Mouse (Mus musculus) cerebellum, adult 2 months (tissue): ENCODE measurements around the gene Cdk6. TPM values are rescaled to one million over a fixed set of nuclear protein-coding genes. Genes with fewer than 3 reads are reported as not detected.
"Not testable (repeated sequence)": the region's sequence is repeated elsewhere in the genome, so short reads cannot be mapped to it uniquely, and the experiment has no call there.

ENCODE experiments used
- DNase-seq, 2 experiments: peaks; one replicate each; pipeline ENCODE4 v3.0.0; 2021
- H3K27ac ChIP-seq: fragments of 200-500 bp; 2 replicates; pipeline ENCODE4 v1.5.1; 2012; ENCODE audit warnings: low read length, control low read depth, inconsistent platforms; ENCODE audit not compliant: insufficient read depth
- H3K27me3 ChIP-seq: fragments of 200-500 bp; 2 replicates; pipeline ENCODE4 v1.6.1; 2012; ENCODE audit warnings: inconsistent platforms, mild to moderate bottlenecking, low read length, moderate library complexity; ENCODE audit not compliant: control insufficient read depth, insufficient read depth
- H3K4me1 ChIP-seq: fragments of 200-500 bp; 2 replicates; pipeline ENCODE4 v1.6.1; 2011; ENCODE audit warnings: low read length; ENCODE audit not compliant: control insufficient read depth, insufficient read depth
- H3K4me3 ChIP-seq: fragments of 200-500 bp; replicated peaks from 2 replicates; pipeline ENCODE3; 2011; ENCODE audit warnings: mild to moderate bottlenecking, low read depth, low read length, control low read depth; ENCODE audit not compliant: insufficient read depth
- CTCF ChIP-seq: fragments of 200-500 bp; IDR thresholded peaks from 2 replicates; pipeline ENCODE4 v1.5.1; 2011; ENCODE audit warnings: low read depth, mild to moderate bottlenecking, control low read depth, low read length, moderate library complexity, borderline replicate concordance; ENCODE audit not compliant: insufficient read depth
- POLR2A ChIP-seq: fragments of 200-500 bp; IDR thresholded peaks from 2 replicates; pipeline ENCODE4 v1.6.1; 2011; ENCODE audit warnings: low read length, control low read depth, borderline replicate concordance; ENCODE audit not compliant: insufficient read depth
- WGBS: fragments of 180-500 bp; shearing (Covaris S2); methylation state at CpG from one replicate; pipeline ENCODE4 v1.1.7; 2018; 5-methylcytosine and 5-hydroxymethylcytosine counted together
- polyA plus RNA-seq: library from polyadenylated mRNA; depleted of rRNA; stranded (reverse); fragments of >200 nt; gene quantifications from 2 replicates; pipeline ENCODE4 v1.2.3, GENCODE M21; 2012; rRNA removed

Gene Cdk6
- 0.39 and 0.51 TPM in 2 replicates for polyA plus RNA-seq

DNA sequence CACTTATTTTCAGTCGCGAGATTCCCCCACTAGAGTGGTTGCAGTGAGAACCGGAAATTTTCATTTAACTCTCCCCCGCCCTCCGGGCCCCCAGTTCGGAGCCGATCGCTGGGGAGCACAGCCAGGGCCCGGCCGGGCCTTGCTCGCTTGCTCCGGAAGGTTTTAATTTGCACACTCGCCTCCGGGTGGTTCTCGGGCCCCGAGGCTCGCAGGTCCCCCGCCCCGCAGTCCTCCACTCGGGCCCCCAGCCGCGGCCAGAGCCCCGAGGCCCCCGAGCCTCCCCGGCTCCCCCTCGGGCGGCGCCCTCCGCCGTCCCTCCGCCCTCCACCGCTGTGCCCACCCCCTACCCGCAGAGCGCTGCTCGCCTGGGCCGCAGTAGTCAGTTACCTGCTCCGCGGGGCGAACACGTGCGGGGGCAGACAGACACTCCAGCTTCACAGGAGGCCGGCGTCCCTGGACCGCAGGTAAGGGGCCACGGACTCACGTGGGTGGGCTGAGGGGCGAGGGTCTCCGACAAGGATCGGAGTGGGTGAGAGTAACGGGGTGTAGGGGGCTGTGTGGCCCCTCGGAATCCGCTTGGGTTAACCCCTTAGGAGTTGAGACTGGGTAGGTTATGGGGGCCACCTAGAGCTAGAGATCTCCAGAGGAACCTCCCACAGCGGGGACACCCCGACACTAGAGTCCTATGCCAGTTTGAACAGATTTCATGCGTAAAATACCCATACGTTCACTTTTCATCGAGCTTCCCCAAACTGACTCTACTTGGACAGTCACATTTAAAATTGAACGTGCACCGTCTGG is at the start of gene Cdk6:
Gene Cdk6 (plus strand): TSS at position 375 of the 801 bp plus-strand sequence.
- H3K4me1 ChIP-seq = no peaks in the 10 kb centered on the region
- DNase-seq = peak; percentile 7 to 12
- TF ChIP-seq CTCF (no peak), POLR2A (no peak)
- H3K27me3 ChIP-seq = peaks cover 6% of the 10 kb centered on the region; the same call in 1 of the 2 replicates
- WGBS = under 1% methylated on average over 59 of the region's 59 CpGs
- H3K4me3 ChIP-seq = peak within 1 kb of the TSS; percentile 42
- no peak within 1 kb of the TSS for H3K27ac ChIP-seq

DNA sequence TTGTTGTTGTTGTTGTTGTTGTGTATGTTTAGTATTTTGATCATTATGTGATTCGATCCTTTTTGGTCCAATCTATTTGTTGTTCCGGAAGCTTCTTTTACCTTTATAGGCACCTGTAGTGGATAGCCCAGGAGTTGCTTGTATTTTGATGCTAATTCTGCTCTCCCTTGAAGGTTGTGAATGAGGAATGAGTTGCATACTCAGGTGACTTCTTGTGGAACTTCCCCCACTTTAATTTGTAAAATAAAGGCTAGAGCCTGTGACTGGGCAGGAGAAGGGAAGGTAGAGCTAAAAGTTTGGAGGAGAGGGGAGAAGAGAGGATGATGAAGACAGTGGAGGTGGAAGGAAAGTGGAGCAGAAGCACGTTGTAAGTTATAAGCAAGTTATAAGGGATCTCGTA is 47.6 kb upstream of the Cdk6 start:
- no peak overlapping the region for H3K27ac ChIP-seq
- DNase-seq = no peak
- H3K4me3 ChIP-seq = no peak overlapping the region
- WGBS = 86% methylated on average over 4 of the region's 4 CpGs
- TF ChIP-seq POLR2A = no peak
- no peak for TF ChIP-seq CTCF
- no peaks in the 10 kb centered on the region for H3K27me3 ChIP-seq
- H3K4me1 ChIP-seq = no peaks in the 10 kb centered on the region

DNA sequence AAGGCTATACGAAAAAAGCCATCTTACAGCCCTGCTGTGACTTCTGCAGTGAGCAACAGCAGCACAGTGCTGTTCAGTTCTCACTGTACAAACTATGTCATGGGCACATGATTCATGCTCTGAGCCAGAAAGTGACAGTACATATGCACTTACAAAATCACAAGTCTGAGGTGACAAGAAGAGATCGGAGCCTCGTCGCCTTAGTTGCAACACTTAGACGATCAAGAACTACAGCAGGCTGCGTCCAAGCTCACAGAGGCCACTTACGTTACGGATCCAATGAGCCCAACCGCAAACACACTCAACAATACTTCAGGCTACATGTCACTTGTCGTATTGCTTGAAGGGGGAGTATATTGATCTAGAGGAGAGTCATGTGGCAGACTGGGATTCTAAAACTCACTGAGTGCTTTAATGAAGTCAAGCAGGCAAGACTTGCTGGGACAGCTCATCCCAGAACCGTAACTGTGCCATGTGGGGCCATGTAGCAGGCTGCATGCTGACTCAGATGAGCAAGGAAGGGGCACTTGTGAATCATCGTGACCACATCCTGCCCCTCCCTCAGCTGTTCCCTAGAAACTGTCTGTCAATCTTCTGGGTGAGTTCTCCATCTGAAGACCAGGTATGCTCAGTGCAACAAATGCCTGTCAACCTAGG is 40.4 kb upstream of the Cdk6 start:
- TF ChIP-seq CTCF (no peak), POLR2A (no peak)
- no peak for DNase-seq
- H3K4me3 ChIP-seq = no peak overlapping the region
- no peaks in the 10 kb centered on the region for H3K4me1 ChIP-seq
- no peak overlapping the region for H3K27ac ChIP-seq
- 84% methylated on average over 12 of the region's 12 CpGs for whole genome bisulfite sequencing
- H3K27me3 ChIP-seq = no peaks in the 10 kb centered on the region

DNA sequence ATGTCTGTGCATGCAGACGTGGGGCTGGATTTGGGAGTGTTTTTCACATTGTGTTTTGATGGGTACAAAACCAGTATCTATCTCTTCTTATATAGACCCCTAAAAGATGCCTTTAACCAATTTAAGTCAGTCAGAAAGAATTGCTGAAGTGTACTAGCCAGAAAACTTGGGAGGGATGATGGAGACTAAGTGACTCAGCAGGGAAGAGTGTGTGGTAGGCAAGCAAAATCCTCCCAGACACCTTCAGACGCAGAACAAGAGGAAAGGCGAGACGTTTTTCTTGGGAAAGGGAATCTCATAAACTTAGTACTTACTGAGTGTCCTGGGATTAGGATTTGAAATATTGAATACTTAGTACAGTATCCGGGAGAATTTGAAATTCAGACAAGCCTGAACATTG is 39.8 kb upstream of the Cdk6 start:
- no peak for DNase-seq
- WGBS = 70% methylated on average over 5 of the region's 5 CpGs
- Histone ChIP-seq H3K4me1 (no peaks in the 10 kb centered on the region), H3K27me3 (no peaks in the 10 kb centered on the region), H3K27ac (no peak overlapping the region), H3K4me3 (no peak overlapping the region)
- TF ChIP-seq CTCF (no peak), POLR2A (no peak)

DNA sequence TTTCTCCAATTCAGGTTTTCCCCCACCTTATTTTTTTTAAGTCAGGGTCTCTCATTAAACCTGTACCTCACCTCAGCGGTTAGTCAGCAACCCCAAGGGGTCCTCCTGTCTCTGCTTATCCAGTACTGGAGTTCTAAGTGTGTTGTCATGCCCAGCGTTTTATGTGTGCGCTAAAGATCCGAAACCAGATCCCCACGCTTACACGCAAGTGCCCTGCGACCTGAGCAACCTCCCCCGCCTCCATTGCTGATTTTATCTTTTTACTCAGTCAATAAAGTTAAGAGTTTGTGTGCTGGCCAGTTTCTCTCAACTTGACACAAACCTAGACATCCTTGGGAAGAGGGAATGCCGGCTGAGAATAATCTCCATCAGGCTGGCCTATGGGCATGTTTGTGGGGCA is 37.4 kb upstream of the Cdk6 start:
- TF ChIP-seq POLR2A = no peak
- TF ChIP-seq CTCF = no peak
- no peak for DNase-seq
- Histone ChIP-seq H3K27me3 (no peaks in the 10 kb centered on the region), H3K4me3 (no peak overlapping the region), H3K27ac (no peak overlapping the region), H3K4me1 (no peaks in the 10 kb centered on the region)
- WGBS = 94% methylated on average over 9 of the region's 9 CpGs

DNA sequence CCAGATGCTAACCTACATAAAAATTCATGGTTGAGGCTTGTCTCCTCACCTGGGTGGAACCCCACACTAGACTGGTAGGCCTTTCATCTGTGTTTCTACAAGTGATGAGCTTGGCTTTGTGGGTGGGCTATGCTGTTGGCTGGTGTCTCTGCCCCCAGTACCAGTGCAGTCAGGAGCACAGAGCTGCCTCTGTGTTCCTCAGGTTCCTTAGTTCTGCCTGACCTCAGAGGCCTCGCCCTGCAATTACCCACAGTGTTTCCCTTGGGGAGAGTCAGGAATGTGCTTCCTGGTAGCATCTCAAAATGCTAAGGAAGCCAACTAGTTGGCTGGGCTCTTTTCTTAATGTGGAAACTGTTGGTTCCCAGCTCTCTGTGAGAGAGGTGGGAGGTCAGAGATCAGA is 35.1 kb upstream of the Cdk6 start:
- no peak overlapping the region for H3K27ac ChIP-seq
- no peak for DNase-seq
- H3K4me1 ChIP-seq = no peaks in the 10 kb centered on the region
- 80% methylated on average over 1 of the region's 1 CpGs for WGBS
- H3K27me3 ChIP-seq = no peaks in the 10 kb centered on the region
- no peak for TF ChIP-seq POLR2A
- TF ChIP-seq CTCF = no peak
- H3K4me3 ChIP-seq = no peak overlapping the region

DNA sequence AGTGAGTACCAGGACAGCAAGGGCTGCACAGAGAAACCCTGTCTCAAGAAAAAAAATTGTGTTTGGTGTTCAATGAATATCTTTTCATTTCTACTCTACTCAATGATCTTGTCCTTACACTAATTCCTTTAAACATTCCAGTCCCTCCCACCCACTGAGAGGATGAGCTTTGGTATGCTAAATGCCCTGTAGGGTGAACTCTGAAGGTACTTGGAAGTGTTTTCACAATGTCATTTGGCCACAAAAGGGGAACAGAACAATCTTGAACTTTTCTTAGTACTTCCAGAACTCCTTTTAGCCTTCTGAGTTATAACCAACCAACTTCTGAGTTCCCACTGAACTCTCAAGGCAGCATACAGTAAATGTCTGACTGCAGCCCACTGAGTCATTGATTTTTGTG is 32.2 kb upstream of the Cdk6 start:
- TF ChIP-seq POLR2A (no peak), CTCF (no peak)
- DNase-seq = no peak
- no peak overlapping the region for H3K27ac ChIP-seq
- no peaks in the 10 kb centered on the region for H3K4me1 ChIP-seq
- H3K27me3 ChIP-seq = no peaks in the 10 kb centered on the region
- H3K4me3 ChIP-seq = no peak overlapping the region

DNA sequence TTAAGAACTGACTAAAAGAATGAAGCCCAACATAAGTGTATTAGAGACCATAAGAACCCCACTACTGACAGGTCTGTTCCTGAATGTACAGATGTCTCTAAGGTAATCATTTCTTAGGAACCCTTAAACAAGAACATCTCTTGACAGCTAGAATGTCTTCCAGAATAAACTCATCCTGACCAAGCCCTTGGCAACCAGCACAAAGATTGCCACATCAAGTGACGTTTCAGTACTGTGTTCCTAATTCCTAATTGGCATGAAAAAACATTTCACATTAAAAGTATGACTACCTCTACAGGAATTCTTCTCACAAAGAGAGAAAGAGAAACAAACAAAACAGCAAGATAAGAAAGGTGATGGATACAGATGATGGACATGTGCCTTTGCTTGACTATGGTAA is 31.7 kb upstream of the Cdk6 start:
- TF ChIP-seq POLR2A (no peak), CTCF (no peak)
- no peak overlapping the region for H3K4me3 ChIP-seq
- 43% methylated on average over 1 of the region's 1 CpGs for WGBS
- H3K27ac ChIP-seq = no peak overlapping the region
- H3K27me3 ChIP-seq = no peaks in the 10 kb centered on the region
- no peaks in the 10 kb centered on the region for H3K4me1 ChIP-seq
- DNase-seq = no peak

DNA sequence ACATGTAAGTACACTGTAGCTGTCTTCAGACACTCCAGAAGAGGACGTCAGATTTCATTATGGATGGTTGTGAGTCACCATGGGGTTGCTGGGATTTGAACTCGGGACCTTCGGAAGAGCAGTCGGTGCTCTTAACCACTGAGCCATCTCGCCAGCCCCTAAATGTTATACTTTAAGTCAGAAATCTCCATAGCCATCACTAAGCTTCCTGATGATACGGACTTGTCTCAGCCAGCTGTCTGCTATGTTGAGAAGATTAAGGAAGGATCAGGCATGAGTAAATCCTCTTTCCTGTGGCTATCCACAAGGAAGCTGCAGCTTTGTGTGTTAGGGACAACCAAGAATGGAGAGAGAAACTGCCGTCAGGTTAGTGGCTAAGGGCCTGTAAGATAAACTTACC is 30.1 kb upstream of the Cdk6 start:
- not testable (repeated sequence) for H3K4me3 ChIP-seq, H3K27me3 ChIP-seq, H3K4me1 ChIP-seq, H3K27ac ChIP-seq, DNase-seq
- 89% methylated on average over 7 of the region's 7 CpGs for WGBS

DNA sequence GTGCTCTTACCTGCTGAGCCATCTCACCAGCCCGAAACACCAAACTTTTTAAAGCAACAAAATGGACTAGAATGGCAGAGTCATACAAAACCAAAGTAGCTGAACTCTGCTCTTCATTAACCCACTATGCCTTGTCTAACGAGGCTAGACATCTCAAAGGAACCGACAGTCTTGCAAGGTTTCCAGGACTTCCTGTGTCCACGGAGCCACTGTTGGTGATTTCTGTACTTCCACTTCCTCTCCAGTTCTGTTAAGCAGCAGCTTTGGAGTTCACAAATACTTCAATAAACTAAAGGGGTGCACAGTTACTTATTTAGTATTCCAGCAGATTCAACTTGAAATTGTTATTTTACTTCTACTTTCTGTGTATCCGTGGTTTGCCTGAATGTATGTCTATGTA is 23.6 kb upstream of the Cdk6 start:
- 90% methylated on average over 5 of the region's 5 CpGs for WGBS
- H3K4me1 ChIP-seq, H3K27me3 ChIP-seq, H3K27ac ChIP-seq, H3K4me3 ChIP-seq, DNase-seq: not testable (repeated sequence)
